Mouse (Mus musculus): Measurements from ENCODE around the gene Rnf207.

Gene Rnf207

GRCm38 (mm10) chr4:152272449-152273049 lies 46.2 kb downstream of the Rnf207 start:
- no peak for DNase-seq (ENCODE audit: low spot score)

GRCm38 (mm10) chr4:152272006-152272405 lies 46.8 kb downstream of the Rnf207 start:
- DNase-seq (ENCODE audit: low spot score), result no peak

GRCm38 (mm10) chr4:152271334-152271733 lies 47.5 kb downstream of the Rnf207 start:
- no peak for DNase-seq (ENCODE audit: low spot score)

- no peak for DNase-seq (ENCODE audit: low spot score)
Measured at GRCm38 (mm10) chr4:152270599-152270998, 48.2 kb downstream of the Rnf207 start.

GRCm38 (mm10) chr4:152269967-152270366 lies 48.8 kb downstream of the Rnf207 start:
- no peak for DNase-seq (ENCODE audit: low spot score)

GRCm38 (mm10) chr4:152267748-152268369 lies 50.9 kb downstream of the Rnf207 start:
- DNase-seq (ENCODE audit: low spot score), result no peak

GRCm38 (mm10) chr4:152266236-152266895 lies 52.4 kb downstream of the Rnf207 start:
- no peak for DNase-seq (ENCODE audit: low spot score)

GRCm38 (mm10) chr4:152265791-152266190 lies 53.0 kb downstream of the Rnf207 start:
- no peak for DNase-seq (ENCODE audit: low spot score)

GRCm38 (mm10) chr4:152264867-152265568 lies 53.8 kb downstream of the Rnf207 start:
- no peak for DNase-seq (ENCODE audit: low spot score)

GRCm38 (mm10) chr4:152264177-152264530 lies 54.6 kb downstream of the Rnf207 start:
- DNase-seq (ENCODE audit: low spot score), result no peak

- no peak for DNase-seq (ENCODE audit: low spot score)
Measured at GRCm38 (mm10) chr4:152263512-152264176, 55.1 kb downstream of the Rnf207 start.

GRCm38 (mm10) chr4:152263089-152263488 lies 55.7 kb downstream of the Rnf207 start:
- no peak for DNase-seq (ENCODE audit: low spot score)

GRCm38 (mm10) chr4:152262187-152262586 lies 56.6 kb downstream of the Rnf207 start:
- no peak for DNase-seq (ENCODE audit: low spot score)

- no peak for DNase-seq (ENCODE audit: low spot score)
Measured at GRCm38 (mm10) chr4:152260451-152260850, 58.3 kb downstream of the Rnf207 start.

GRCm38 (mm10) chr4:152257070-152257469 lies 61.7 kb downstream of the Rnf207 start:
- no peak for DNase-seq (ENCODE audit: low spot score)

All from ovary, postnatal 14 days (tissue).